Comparison of ENCODE assay signal across 19 mouse cellular contexts in genomic region chr8:86730860-86731259, GRCm38 (mm10). TPM values are rescaled to one million over a fixed set of nuclear protein-coding genes. Genes with fewer than 3 reads are reported as not detected.
A peak's percentile ranks its signal among the peaks of the same experiment; 100 is the strongest.
DNase-seq lines count a peak whose midpoint lies in the region; TF ChIP-seq lines count a peak whose summit lies in the region.
"Had no signal": no experiment of that assay in that cellular context is flagged by ENCODE, and none has a peak within 500 bp of the region (broad histone marks: within the 10 kb centered on the region; RNA-seq: fewer than 3 reads in every experiment).

No protein-coding gene starts in this region.

- no peak for DNase-seq in cerebellum, adult 2 months
- DNase-seq in cerebellum, postnatal 14 days: no peak
- DNase-seq in gastrocnemius, adult 2 months: no peak
- DNase-seq in gastrocnemius, adult 18-20 months (ENCODE audit: low spot score): no peak
- DNase-seq in layer of hippocampus, adult 2 months (ENCODE audit: low spot score in 2 of 2): no peak
- DNase-seq in layer of hippocampus, adult 8-10 months (ENCODE audit: low spot score in 2 of 2): no peak
- DNase-seq in thymus, adult 2 months: no peak
- DNase-seq in thymus, postnatal 14 days: no peak
- DNase-seq: adrenal gland, adult 8-10 months; adrenal gland, postnatal 36 days; B cell, adult 2 months; cerebellum, adult 11 months; cerebellum, adult 9-10 months; cerebellum, postnatal 36 days; gastrocnemius, postnatal 14 days; heart, postnatal 36 days had no signal

- H3K4me3 ChIP-seq in cerebellum, adult 2 months (replicated peaks; ENCODE audit: insufficient read depth, low read depth, low read length): no peak overlapping the region
- H3K4me3 ChIP-seq in gastrocnemius, adult 2 months: no peak overlapping the region
- no peak overlapping the region for H3K4me3 ChIP-seq in layer of hippocampus, adult 2 months
- no peak overlapping the region for H3K4me3 ChIP-seq in thymus, adult 2 months (ENCODE audit: control insufficient read depth, insufficient read depth, low read length)
- H3K4me3 ChIP-seq: heart, embryonic 13.5 days had no signal

- H3K36me3 ChIP-seq in thymus, adult 2 months (ENCODE audit: control insufficient read depth, insufficient read depth, low read length): no peaks in the 10 kb centered on the region

- H3K27me3 ChIP-seq in cerebellum, adult 2 months (ENCODE audit: control insufficient read depth, insufficient read depth, low read length): no peaks in the 10 kb centered on the region
- no peaks in the 10 kb centered on the region for H3K27me3 ChIP-seq in thymus, adult 2 months (ENCODE audit: control insufficient read depth, insufficient read depth, low read length)
- H3K27me3 ChIP-seq: heart, embryonic 13.5 days had no signal

- peak overlapping the region; percentile 24; the same call in 1 of the 2 replicates for H3K27ac ChIP-seq in cerebellum, adult 2 months (ENCODE audit: insufficient read depth, low read length)
- peak overlapping the region; percentile 58 for H3K27ac ChIP-seq in gastrocnemius, adult 2 months
- H3K27ac ChIP-seq in layer of hippocampus, adult 2 months: peak overlapping the region; percentile 79
- H3K27ac ChIP-seq in thymus, adult 2 months (ENCODE audit: control insufficient read depth, insufficient read depth, low read length): peak overlapping the region; percentile 29; the same call in 1 of the 2 replicates
- H3K27ac ChIP-seq: heart, embryonic 13.5 days; hindbrain, postnatal 0 days had no signal

- H3K4me1 ChIP-seq in cerebellum, adult 2 months (ENCODE audit: control insufficient read depth, insufficient read depth, low read length): peaks cover 17% of the 10 kb centered on the region
- H3K4me1 ChIP-seq in thymus, adult 2 months (replicated peaks; ENCODE audit: control insufficient read depth, insufficient read depth, low read length): peaks cover 9% of the 10 kb centered on the region

- TF ChIP-seq POLR2A in cerebellum, adult 2 months (IDR thresholded peaks at IDR 0.05; ENCODE audit: borderline replicate concordance, insufficient read depth, low read length): no peak
- no peak for TF ChIP-seq POLR2A in thymus, adult 2 months (IDR thresholded peaks at IDR 0.05; ENCODE audit: control insufficient read depth, extremely low read depth, insufficient read depth, low read length, poor library complexity)

- WGBS in cerebellum, adult 2 months: 50% methylated on average over 1 of the region's 1 CpGs
- 100% methylated on average over 1 of the region's 1 CpGs for WGBS in thymus, adult 2 months

- TF ChIP-seq CTCF in cerebellum, adult 2 months (IDR thresholded peaks at IDR 0.05; ENCODE audit: borderline replicate concordance, insufficient read depth, low read depth, low read length): no peak
- TF ChIP-seq CTCF in gastrocnemius, adult 2 months (IDR thresholded peaks at IDR 0.05): no peak
- TF ChIP-seq CTCF in layer of hippocampus, adult 2 months (conservative IDR thresholded peaks at IDR 0.05): no peak
- TF ChIP-seq CTCF in thymus, adult 2 months (IDR thresholded peaks at IDR 0.05; ENCODE audit: borderline replicate concordance, control insufficient read depth, extremely low read depth, insufficient read depth, low read length, poor library complexity): no peak

- intact Hi-C loops in gastrocnemius, adult 2 months (cut with DNase I): no loop called here

RNA-seq across cellular contexts. Expression of gene Gm10638, which starts 14.6 kb away (rescaled TPM):
- 1.8 and 2.1 TPM in 2 replicates for polyA plus RNA-seq in cerebellum, adult 2 months (2012; rRNA removed)
- 1 to 10 TPM; 4.9 to 5.3 TPM for total RNA-seq in gastrocnemius, adult 2 months (2021)
- total RNA-seq in gastrocnemius, adult 18-20 months (2021): 1 to 10 TPM; 4.6 to 9.7 TPM
- 1 to 10 TPM; 2.5 to 3.2 TPM for total RNA-seq in layer of hippocampus, adult 2 months (2021)
- 1 to 10 TPM; 1.7 to 3.0 (median 2.3) TPM for total RNA-seq in layer of hippocampus, adult 8-10 months (2022)
- polyA plus RNA-seq in thymus, adult 2 months (2012; rRNA removed): 1.8 and 2.2 TPM in 2 replicates
- total RNA-seq: hindbrain, postnatal 0 days had no signal
- polyA plus RNA-seq: CD4-positive, CD25-positive, alpha-beta regulatory T cell, adult 4 months had no signal

RNA-seq across cellular contexts. Expression of gene Siah1a, which starts 14.9 kb away (rescaled TPM):
- polyA plus RNA-seq in cerebellum, adult 2 months (2012; rRNA removed): 36.0 and 37.2 TPM in 2 replicates
- total RNA-seq in gastrocnemius, adult 2 months (2021): 10 to 100 TPM in 1 of 2 experiments, 1 to 10 TPM in 1; 9.6 to 14.9 TPM
- total RNA-seq in gastrocnemius, adult 18-20 months (2021): 10 to 100 TPM; 14.7 to 15.4 TPM
- 10 to 100 TPM; 31.8 to 35.8 TPM for total RNA-seq in layer of hippocampus, adult 2 months (2021)
- total RNA-seq in layer of hippocampus, adult 8-10 months (2022): 10 to 100 TPM; 29.2 to 34.0 (median 32.7) TPM
- 32.6 and 35.7 TPM in 2 replicates for polyA plus RNA-seq in thymus, adult 2 months (2012; rRNA removed)

Comparison
In these comparisons a context has a peak if more than half of its experiments do, and no peak if none do; other contexts are left out.
1. H3K27ac ChIP-seq: peak in every context shown above with its lines; median percentile 79 in layer of hippocampus, adult 2 months; 58 in gastrocnemius, adult 2 months; 29 in thymus, adult 2 months; 24 in cerebellum, adult 2 months.